ENCODE assay signal across 10 mouse cellular contexts in the genomic region with DNA sequence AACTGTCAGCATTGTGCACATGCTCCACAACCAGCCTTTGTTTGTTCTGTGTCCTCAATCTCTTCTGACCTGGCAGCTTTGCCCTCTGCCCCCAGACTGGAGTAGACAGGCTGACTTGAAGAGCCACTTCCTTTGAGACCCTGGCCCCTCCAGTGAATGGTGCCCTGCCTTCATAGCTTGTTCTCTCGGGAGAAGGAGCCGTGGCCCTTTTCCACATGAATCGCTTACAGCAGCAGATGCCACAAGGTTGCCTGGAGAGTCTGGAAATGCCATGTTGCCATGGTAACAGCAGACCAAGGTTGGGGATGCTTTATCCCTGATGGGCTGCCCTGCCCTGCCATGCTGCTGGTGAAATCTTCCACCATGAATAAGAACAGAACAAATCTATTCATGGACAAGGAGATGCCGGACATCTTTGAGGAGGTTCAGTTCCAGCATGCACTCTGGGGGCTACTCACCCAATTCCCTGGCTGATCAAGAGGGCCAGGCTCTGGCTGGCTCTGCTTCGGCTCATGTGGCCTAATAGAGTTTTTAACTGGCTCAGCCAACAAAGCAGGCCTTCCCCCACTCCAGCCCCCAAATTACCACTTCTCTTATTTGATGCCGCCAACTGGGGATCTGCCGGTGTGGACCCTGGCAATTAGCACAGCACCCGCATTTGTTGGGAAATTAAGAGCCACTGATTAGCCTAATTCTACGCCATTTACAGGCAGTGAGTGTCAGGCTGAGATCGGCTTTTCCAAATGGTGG. TPM values are rescaled to one million over a fixed set of nuclear protein-coding genes. Genes with fewer than 3 reads are reported as not detected.
DNase-seq lines count a peak whose midpoint lies in the region; ATAC-seq and TF ChIP-seq lines count a peak whose summit lies in the region.
"Had no signal": no experiment of that assay in that cellular context is flagged by ENCODE, and none has a peak within 500 bp of the region (broad histone marks: within the 10 kb centered on the region; RNA-seq: fewer than 3 reads in every experiment).

No protein-coding gene starts in this region.

- H3K9me3 ChIP-seq in embryonic facial prominence, embryonic 10.5 days: no peaks in the 10 kb centered on the region
- no peaks in the 10 kb centered on the region for H3K9me3 ChIP-seq in hindbrain, postnatal 0 days (ENCODE audit: low read length)
- no peaks in the 10 kb centered on the region for H3K9me3 ChIP-seq in neural tube, embryonic 15.5 days (replicated peaks)
- no peaks in the 10 kb centered on the region for H3K9me3 ChIP-seq in heart, embryonic 10.5 days
- H3K9me3 ChIP-seq in intestine, postnatal 0 days (ENCODE audit: control insufficient read depth): no peaks in the 10 kb centered on the region

- H3K27ac ChIP-seq in embryonic facial prominence, embryonic 10.5 days (replicated peaks): no peak overlapping the region
- H3K27ac ChIP-seq in hindbrain, postnatal 0 days: peak overlapping the region; percentile 67
- H3K27ac ChIP-seq in neural tube, embryonic 15.5 days (replicated peaks): peak overlapping the region; percentile 76
- no peak overlapping the region for H3K27ac ChIP-seq in heart, embryonic 10.5 days
- H3K27ac ChIP-seq in intestine, postnatal 0 days (ENCODE audit: low read depth, low read length): no peak overlapping the region

- H3K4me2 ChIP-seq in hindbrain, postnatal 0 days (ENCODE audit: low read depth, low read length): no peak overlapping the region
- H3K4me2 ChIP-seq in neural tube, embryonic 15.5 days: no peak overlapping the region
- H3K4me2 ChIP-seq in intestine, postnatal 0 days (replicated peaks; ENCODE audit: low read depth): no peak overlapping the region

- H3K4me1 ChIP-seq in embryonic facial prominence, embryonic 10.5 days: peaks cover 20% of the 10 kb centered on the region
- peaks cover 25% of the 10 kb centered on the region for H3K4me1 ChIP-seq in hindbrain, postnatal 0 days (ENCODE audit: insufficient read depth, low read length)
- peaks cover 30% of the 10 kb centered on the region for H3K4me1 ChIP-seq in neural tube, embryonic 15.5 days
- H3K4me1 ChIP-seq in heart, embryonic 10.5 days: no peaks in the 10 kb centered on the region; the same call in 1 of the 2 replicates
- H3K4me1 ChIP-seq in intestine, postnatal 0 days (replicated peaks; ENCODE audit: control insufficient read depth, insufficient read depth, low read length): no peaks in the 10 kb centered on the region; the same call in 1 of the 2 replicates

- peak; percentile 42 for ATAC-seq in frontal cortex, adult (ENCODE audit: low TSS enrichment)
- ATAC-seq in hindbrain, postnatal 0 days: peak; percentile 86
- ATAC-seq in neural tube, embryonic 15.5 days (ENCODE audit: low FRiP score): peak; percentile 76
- ATAC-seq in megakaryocyte progenitor cell, adult 5-6 weeks (replicated peaks; ENCODE audit: poor library complexity): no peak
- ATAC-seq in intestine, postnatal 0 days: no peak

- no peak overlapping the region for H3K4me3 ChIP-seq in embryonic facial prominence, embryonic 10.5 days
- no peak overlapping the region for H3K4me3 ChIP-seq in hindbrain, postnatal 0 days (ENCODE audit: low read length)
- H3K4me3 ChIP-seq in neural tube, embryonic 15.5 days (replicated peaks): no peak overlapping the region
- H3K4me3 ChIP-seq in heart, embryonic 10.5 days: no peak overlapping the region
- H3K4me3 ChIP-seq in intestine, postnatal 0 days (ENCODE audit: low read depth, low read length): no peak overlapping the region

- H3K27me3 ChIP-seq in embryonic facial prominence, embryonic 10.5 days (replicated peaks; ENCODE audit: low read depth, poor library complexity, severe bottlenecking): no peaks in the 10 kb centered on the region
- H3K27me3 ChIP-seq in hindbrain, postnatal 0 days (ENCODE audit: insufficient read depth, low read length): no peaks in the 10 kb centered on the region
- no peaks in the 10 kb centered on the region for H3K27me3 ChIP-seq in neural tube, embryonic 15.5 days (replicated peaks)
- peaks cover 6% of the 10 kb centered on the region; the same call in 1 of the 2 replicates for H3K27me3 ChIP-seq in heart, embryonic 10.5 days (ENCODE audit: insufficient read depth, poor library complexity, severe bottlenecking)
- H3K27me3 ChIP-seq in intestine, postnatal 0 days (replicated peaks; ENCODE audit: control insufficient read depth, insufficient read depth, low read length): no peaks in the 10 kb centered on the region

- no peak; the same call in 1 of the 2 replicates for TF ChIP-seq CTCF in hindbrain, postnatal 0 days (IDR thresholded peaks at IDR 0.05; ENCODE audit: low read depth)
- TF ChIP-seq CTCF in intestine, postnatal 0 days (IDR thresholded peaks at IDR 0.05; ENCODE audit: low read depth): no peak

- no peak for DNase-seq in frontal cortex, adult 2 months (ENCODE audit: extremely low spot score in 1 of 2, low spot score in 1 of 2)
- DNase-seq in embryonic facial prominence, embryonic 10.5 days (ENCODE audit: low spot score): peak; percentile 24
- DNase-seq in hindbrain, postnatal 0 days (ENCODE audit: low spot score): peak; percentile 86
- no peak for DNase-seq in heart, embryonic 10.5 days (ENCODE audit: low spot score)
- DNase-seq: lung, adult 18-20 months had no signal

- H3K36me3 ChIP-seq in embryonic facial prominence, embryonic 10.5 days (replicated peaks): no peaks in the 10 kb centered on the region
- no peaks in the 10 kb centered on the region for H3K36me3 ChIP-seq in hindbrain, postnatal 0 days (ENCODE audit: insufficient read depth, low read length)
- H3K36me3 ChIP-seq in neural tube, embryonic 15.5 days: no peaks in the 10 kb centered on the region
- H3K36me3 ChIP-seq in heart, embryonic 10.5 days: no peaks in the 10 kb centered on the region
- H3K36me3 ChIP-seq in intestine, postnatal 0 days (ENCODE audit: control insufficient read depth, insufficient read depth): no peaks in the 10 kb centered on the region

- H3K9ac ChIP-seq in hindbrain, postnatal 0 days (replicated peaks; ENCODE audit: low read length): no peak overlapping the region
- H3K9ac ChIP-seq in neural tube, embryonic 15.5 days (replicated peaks): no peak overlapping the region
- H3K9ac ChIP-seq in intestine, postnatal 0 days (ENCODE audit: low read depth, low read length): no peak overlapping the region

- 47% methylated on average over 10 of the region's 10 CpGs for WGBS in embryonic facial prominence, embryonic 10.5 days
- WGBS in hindbrain, postnatal 0 days: 8% methylated on average over 10 of the region's 10 CpGs
- WGBS in neural tube, embryonic 15.5 days: 8% methylated on average over 10 of the region's 10 CpGs
- 41% methylated on average over 10 of the region's 10 CpGs for WGBS in heart, embryonic 10.5 days
- WGBS in intestine, postnatal 0 days: 66% methylated on average over 10 of the region's 10 CpGs

RNA-seq across cellular contexts. Expression of gene Kcnc1, which starts 57.8 kb away (rescaled TPM):
- 68.6 and 83.9 TPM in 2 replicates for polyA plus RNA-seq in frontal cortex, adult 2 months (2012; rRNA removed)
- polyA plus RNA-seq in embryonic facial prominence, embryonic 10.5 days (2016; fragmentation: Nextera tagmentation; extraction: Ambion mirVana): 0.58 and 0.69 TPM in 2 replicates
- 43.7 and 45.6 TPM in 2 replicates for total RNA-seq in hindbrain, postnatal 0 days (2014; rRNA removed)
- 25.0 and 25.6 TPM in 2 replicates for polyA plus RNA-seq in hindbrain, postnatal 0 days (2015; fragmentation: Nextera tagmentation; extraction: Ambion mirVana)
- 16.8 and 19.4 TPM in 2 replicates for polyA plus RNA-seq in neural tube, embryonic 15.5 days (2015; fragmentation: Nextera tagmentation; extraction: Ambion mirVana)
- 0.04 TPM in 1 of 2 replicates, not detected in the other for polyA plus RNA-seq in heart, embryonic 10.5 days (2016; fragmentation: Nextera tagmentation; extraction: Ambion mirVana)
- total RNA-seq in megakaryocyte progenitor cell, adult 5-6 weeks (2015): 0.22 and 1.2 TPM in 2 replicates
- 0.07 TPM in 1 of 2 replicates, not detected in the other for total RNA-seq in megakaryocyte progenitor cell, adult 5-6 weeks (2017)
- polyA plus RNA-seq in intestine, postnatal 0 days (2015; fragmentation: Nextera tagmentation; extraction: Ambion mirVana): 0.39 and 0.72 TPM in 2 replicates
- polyA plus RNA-seq: heart, embryonic 14.5 days had no signal

Comparison
In these comparisons a context has a peak if more than half of its experiments do, and no peak if none do; other contexts are left out.
1. ATAC-seq: peak in frontal cortex, adult (single experiment), hindbrain, postnatal 0 days (single experiment) and neural tube, embryonic 15.5 days (single experiment); none in megakaryocyte progenitor cell, adult 5-6 weeks (single experiment) and intestine, postnatal 0 days (single experiment).
2. DNase-seq: peak in embryonic facial prominence, embryonic 10.5 days (single experiment) and hindbrain, postnatal 0 days (single experiment); none in frontal cortex, adult 2 months (0 of 2) and heart, embryonic 10.5 days (single experiment).
3. H3K27ac ChIP-seq: peak in hindbrain, postnatal 0 days (single experiment) and neural tube, embryonic 15.5 days (single experiment); none in embryonic facial prominence, embryonic 10.5 days (single experiment), heart, embryonic 10.5 days (single experiment) and intestine, postnatal 0 days (single experiment).
4. RNA of gene Kcnc1, which starts 57.8 kb away (polyA plus RNA-seq): 68.6 to 83.9 TPM in frontal cortex, adult 2 months, 25.0 to 25.6 TPM in hindbrain, postnatal 0 days and 16.8 to 19.4 TPM in neural tube, embryonic 15.5 days; 0.58 to 0.69 TPM in embryonic facial prominence, embryonic 10.5 days, 0.39 to 0.72 TPM in intestine, postnatal 0 days and 0.04 TPM in heart, embryonic 10.5 days; every median in the first group is over 10 times any median in the second.